In genomic region chr6:38900073-38900472, GRCm38 (mm10) we compare ENCODE assay signal across 14 mouse cellular contexts. TPM values are rescaled to one million over a fixed set of nuclear protein-coding genes. Genes with fewer than 3 reads are reported as not detected.
DNase-seq lines count a peak whose midpoint lies in the region; ATAC-seq and TF ChIP-seq lines count a peak whose summit lies in the region.
"Had no signal": no experiment of that assay in that cellular context is flagged by ENCODE, and none has a peak within 500 bp of the region (broad histone marks: within the 10 kb centered on the region; RNA-seq: fewer than 3 reads in every experiment).

No protein-coding gene starts in this region.

- intact Hi-C loops in heart, postnatal 14 days (cut with DNase I) = no loop called here

- no peak overlapping the region for H3K4me2 ChIP-seq in heart, embryonic 12.5 days
- no peak overlapping the region for H3K4me2 ChIP-seq in neural tube, embryonic 15.5 days
- H3K4me2 ChIP-seq: embryonic facial prominence, embryonic 12.5 days; limb, embryonic 12.5 days had no signal

- H3K27me3 ChIP-seq in heart, embryonic 12.5 days (replicated peaks) = no peaks in the 10 kb centered on the region
- H3K27me3 ChIP-seq in liver, adult 2 months (ENCODE audit: control insufficient read depth, insufficient read depth, low read length) = no peaks in the 10 kb centered on the region
- no peaks in the 10 kb centered on the region for H3K27me3 ChIP-seq in neural tube, embryonic 15.5 days (replicated peaks)
- H3K27me3 ChIP-seq: embryonic facial prominence, embryonic 12.5 days; limb, embryonic 12.5 days had no signal

- peaks cover 12% of the 10 kb centered on the region for H3K4me1 ChIP-seq in heart, embryonic 12.5 days (replicated peaks)
- peaks cover 4% of the 10 kb centered on the region; the same call in 1 of the 2 replicates for H3K4me1 ChIP-seq in liver, adult 2 months (ENCODE audit: control insufficient read depth, insufficient read depth, low read length)
- peaks cover 9% of the 10 kb centered on the region; the same call in 1 of the 2 replicates for H3K4me1 ChIP-seq in neural tube, embryonic 15.5 days
- H3K4me1 ChIP-seq: limb, embryonic 12.5 days had no signal

- no peak for TF ChIP-seq CTCF in liver, adult 2 months (IDR thresholded peaks at IDR 0.05; ENCODE audit: low read depth, low read length)

- no peak overlapping the region for H3K27ac ChIP-seq in heart, embryonic 12.5 days (ENCODE audit: poor library complexity, severe bottlenecking)
- H3K27ac ChIP-seq in liver, adult 2 months (replicated peaks; ENCODE audit: insufficient read depth, low read depth, low read length) = no peak overlapping the region
- H3K27ac ChIP-seq in neural tube, embryonic 15.5 days (replicated peaks) = no peak overlapping the region
- H3K27ac ChIP-seq: embryonic facial prominence, embryonic 12.5 days; limb, embryonic 12.5 days; midbrain, embryonic 10.5 days had no signal

- H3K79me2 ChIP-seq in liver, adult 2 months (ENCODE audit: control insufficient read depth, insufficient read depth, low read length) = no peaks in the 10 kb centered on the region

- no peak overlapping the region for H3K4me3 ChIP-seq in heart, embryonic 12.5 days
- no peak overlapping the region for H3K4me3 ChIP-seq in liver, adult 2 months (ENCODE audit: insufficient read depth, low read depth, low read length)
- no peak overlapping the region for H3K4me3 ChIP-seq in neural tube, embryonic 15.5 days (replicated peaks)
- H3K4me3 ChIP-seq: embryonic facial prominence, embryonic 12.5 days; limb, embryonic 12.5 days; midbrain, embryonic 10.5 days had no signal

- H3K9me3 ChIP-seq in heart, embryonic 12.5 days (replicated peaks) = no peaks in the 10 kb centered on the region
- H3K9me3 ChIP-seq in neural tube, embryonic 15.5 days (replicated peaks) = no peaks in the 10 kb centered on the region
- H3K9me3 ChIP-seq: embryonic facial prominence, embryonic 12.5 days; limb, embryonic 12.5 days; midbrain, embryonic 10.5 days had no signal

- H3K9ac ChIP-seq in heart, embryonic 12.5 days = no peak overlapping the region
- no peak overlapping the region for H3K9ac ChIP-seq in liver, adult 2 months (ENCODE audit: low read depth, low read length)
- H3K9ac ChIP-seq in neural tube, embryonic 15.5 days (replicated peaks) = no peak overlapping the region
- H3K9ac ChIP-seq: embryonic facial prominence, embryonic 12.5 days; limb, embryonic 12.5 days had no signal

- DNase-seq in heart, postnatal 14 days = no peak
- peak; percentile 87 for DNase-seq in c-Kit-negative CD71-positive TER-119-positive erythroid progenitor cells, embryonic 14.5 days (ENCODE audit: low read depth, low spot score)
- DNase-seq in liver, adult 2 months (ENCODE audit: extremely low read depth, low read depth, low spot score) = peak; percentile 41
- no peak for DNase-seq in thymus, postnatal 10 days (ENCODE audit: low spot score in 2 of 2)
- no peak for DNase-seq in embryo, embryonic 9.5 days (ENCODE audit: extremely low spot score)
- DNase-seq: gastrocnemius, postnatal 36 days; thymus, postnatal 36 days had no signal

- H3K36me3 ChIP-seq in heart, embryonic 12.5 days = no peaks in the 10 kb centered on the region
- no peaks in the 10 kb centered on the region for H3K36me3 ChIP-seq in liver, adult 2 months (ENCODE audit: control insufficient read depth, insufficient read depth, low read length)
- no peaks in the 10 kb centered on the region for H3K36me3 ChIP-seq in neural tube, embryonic 15.5 days
- H3K36me3 ChIP-seq: embryonic facial prominence, embryonic 12.5 days; limb, embryonic 12.5 days; midbrain, embryonic 10.5 days had no signal

- ATAC-seq in heart, embryonic 12.5 days (ENCODE audit: insufficient number of reproducible peaks, low FRiP score) = peak; percentile 89
- ATAC-seq in megakaryocyte-erythroid progenitor cell, adult 5-6 weeks (replicated peaks; ENCODE audit: low FRiP score, low TSS enrichment, poor library complexity, severe bottlenecking) = peak; percentile 72
- no peak for ATAC-seq in neural tube, embryonic 15.5 days (ENCODE audit: low FRiP score)
- ATAC-seq: forebrain, embryonic 16.5 days had no signal

- 58% methylated on average over 4 of the region's 4 CpGs for WGBS in heart, embryonic 12.5 days
- WGBS in liver, adult 2 months = 84% methylated on average over 4 of the region's 4 CpGs
- 97% methylated on average over 4 of the region's 4 CpGs for WGBS in neural tube, embryonic 15.5 days

- TF ChIP-seq POLR2A in liver, adult 2 months (IDR thresholded peaks at IDR 0.05; ENCODE audit: extremely low read depth, insufficient read depth, low read length) = no peak

RNA-seq across cellular contexts. Expression of gene Hipk2, which starts 24.1 kb away (rescaled TPM):
- 12.5 and 15.2 TPM in 2 replicates for polyA plus RNA-seq in heart, embryonic 12.5 days (2016; fragmentation: Nextera tagmentation; extraction: Ambion mirVana)
- total RNA-seq in heart, postnatal 14 days (2021) = 10 to 100 TPM; 88.5 to 88.9 TPM
- 8.5 and 10.4 TPM in 2 replicates for total RNA-seq in liver, adult 2 months (2014; rRNA removed)
- 22.2 and 23.5 TPM in 2 replicates for polyA plus RNA-seq in liver, adult 2 months (2012; rRNA removed)
- total RNA-seq in megakaryocyte-erythroid progenitor cell, adult 5-6 weeks (2014; fragmentation: Nextera tagmentation) = 24.3 and 27.9 TPM in 2 replicates
- 5.1 and 9.2 TPM in 2 replicates for total RNA-seq in megakaryocyte-erythroid progenitor cell, adult 5-6 weeks (2017)
- polyA plus RNA-seq in neural tube, embryonic 15.5 days (2015; fragmentation: Nextera tagmentation; extraction: Ambion mirVana) = 32.9 and 33.0 TPM in 2 replicates

RNA-seq across cellular contexts. Expression of gene Tbxas1, which starts 24.9 kb away (rescaled TPM):
- 3.4 and 4.0 TPM in 2 replicates for polyA plus RNA-seq in heart, embryonic 12.5 days (2016; fragmentation: Nextera tagmentation; extraction: Ambion mirVana)
- total RNA-seq in heart, postnatal 14 days (2021) = 1 to 10 TPM; 2.0 to 3.1 TPM
- 3.5 and 4.9 TPM in 2 replicates for total RNA-seq in liver, adult 2 months (2014; rRNA removed)
- 0.61 and 1.1 TPM in 2 replicates for polyA plus RNA-seq in liver, adult 2 months (2012; rRNA removed)
- 1.6 and 6.4 TPM in 2 replicates for total RNA-seq in megakaryocyte-erythroid progenitor cell, adult 5-6 weeks (2014; fragmentation: Nextera tagmentation)
- total RNA-seq in megakaryocyte-erythroid progenitor cell, adult 5-6 weeks (2017) = 2.5 and 8.8 TPM in 2 replicates
- polyA plus RNA-seq in neural tube, embryonic 15.5 days (2015; fragmentation: Nextera tagmentation; extraction: Ambion mirVana) = 2.4 and 2.5 TPM in 2 replicates

Comparison
In these comparisons a context has a peak if more than half of its experiments do, and no peak if none do; other contexts are left out.
1. DNase-seq: peak in c-Kit-negative CD71-positive TER-119-positive erythroid progenitor cells, embryonic 14.5 days (single experiment) and liver, adult 2 months (single experiment); none in heart, postnatal 14 days (0 of 2), thymus, postnatal 10 days (0 of 2) and embryo, embryonic 9.5 days (single experiment).